Mouse (Mus musculus): Measurements from ENCODE around the gene Bcl2l15. TPM values are rescaled to one million over a fixed set of nuclear protein-coding genes. Genes with fewer than 3 reads are reported as not detected.

Gene Bcl2l15
- polyA plus RNA-seq, 1 experiment: 0.18 TPM

GRCm38 (mm10) chr3:103887581-103887980, 55.2 kb downstream of the Bcl2l15 start:
- no peaks in the 10 kb centered on the region for H3K27me3 ChIP-seq (ENCODE audit: control insufficient read depth, insufficient read depth, low read length)
- WGBS: 36% methylated on average over 3 of the region's 3 CpGs
- no peak for TF ChIP-seq POLR2A (IDR thresholded peaks at IDR 0.05; ENCODE audit: low read depth, low read length)
- no peak for TF ChIP-seq CTCF (IDR thresholded peaks at IDR 0.05; ENCODE audit: extremely low read depth, insufficient read depth, insufficient read length, insufficient replicate concordance)
- H3K4me3 ChIP-seq (ENCODE audit: extremely low read depth, insufficient read depth, insufficient read length): no peak overlapping the region
- H3K36me3 ChIP-seq (ENCODE audit: control insufficient read depth, insufficient read depth, low read length): peaks cover 28% of the 10 kb centered on the region
- no peaks in the 10 kb centered on the region for H3K4me1 ChIP-seq (ENCODE audit: control insufficient read depth, insufficient read depth, insufficient read length)
- H3K27ac ChIP-seq (ENCODE audit: insufficient read depth, low read length): no peak overlapping the region; the same call in 1 of the 2 replicates
- peak; percentile 26 to 50 for DNase-seq (ENCODE audit: low read depth in 1 of 2, low spot score in 2 of 2)

- H3K27ac ChIP-seq (ENCODE audit: insufficient read depth, low read length): no peak overlapping the region
- H3K36me3 ChIP-seq (ENCODE audit: control insufficient read depth, insufficient read depth, low read length): peaks cover 15% of the 10 kb centered on the region
- TF ChIP-seq POLR2A (IDR thresholded peaks at IDR 0.05; ENCODE audit: low read depth, low read length): no peak
- no peak for TF ChIP-seq CTCF (IDR thresholded peaks at IDR 0.05; ENCODE audit: extremely low read depth, insufficient read depth, insufficient read length, insufficient replicate concordance)
- no peaks in the 10 kb centered on the region for H3K4me1 ChIP-seq (ENCODE audit: control insufficient read depth, insufficient read depth, insufficient read length)
- WGBS: 83% methylated on average over 3 of the region's 3 CpGs
- no peaks in the 10 kb centered on the region for H3K27me3 ChIP-seq (ENCODE audit: control insufficient read depth, insufficient read depth, low read length)
- no peak overlapping the region for H3K4me3 ChIP-seq (ENCODE audit: extremely low read depth, insufficient read depth, insufficient read length)
- no peak for DNase-seq (ENCODE audit: low read depth in 1 of 2, low spot score in 2 of 2)
Observed at GRCm38 (mm10) chr3:103893374-103893773, 61.0 kb downstream of the Bcl2l15 start.

Other genes starting within 250 kb of the Bcl2l15 start
- not detected in 2 replicates for gene Atg4a-ps, start 186.5 kb upstream of the Bcl2l15 start, polyA plus RNA-seq (2012; rRNA removed)
- gene Olfml3, start 94.6 kb upstream of the Bcl2l15 start, polyA plus RNA-seq (2012; rRNA removed): 17.9 and 18.2 TPM in 2 replicates
- not detected in 2 replicates for gene Gm10964, start 93.2 kb upstream of the Bcl2l15 start, polyA plus RNA-seq (2012; rRNA removed)
- gene Hipk1, start 41.0 kb upstream of the Bcl2l15 start, polyA plus RNA-seq (2012; rRNA removed): 72.4 and 84.4 TPM in 2 replicates
- 16.2 and 18.8 TPM in 2 replicates for gene Dclre1b, start 23.2 kb upstream of the Bcl2l15 start, polyA plus RNA-seq (2012; rRNA removed)
- gene Ap4b1, start 23.1 kb upstream of the Bcl2l15 start, polyA plus RNA-seq (2012; rRNA removed): 14.5 and 14.7 TPM in 2 replicates
- gene Gm43064, start 23.0 kb upstream of the Bcl2l15 start, polyA plus RNA-seq (2012; rRNA removed): 0.40 and 0.66 TPM in 2 replicates
- 23.8 and 27.3 TPM in 2 replicates for gene Ptpn22, start 27.2 kb downstream of the Bcl2l15 start, polyA plus RNA-seq (2012; rRNA removed)
- gene Rsbn1, start 81.5 kb downstream of the Bcl2l15 start, polyA plus RNA-seq (2012; rRNA removed): 3.5 and 5.2 TPM in 2 replicates
- 4.1 and 5.6 TPM in 2 replicates for gene Phtf1, start 135.5 kb downstream of the Bcl2l15 start, polyA plus RNA-seq (2012; rRNA removed)